Mouse (Mus musculus) C2C12 (cell line): ENCODE results near the gene Strip1. TPM values are rescaled to one million over a fixed set of nuclear protein-coding genes. Genes with fewer than 3 reads are reported as not detected.
A peak's percentile ranks its signal among the peaks of the same experiment; 100 is the strongest.

ENCODE experiments used
- H3K27me3 ChIP-seq: one replicate; pipeline ENCODE4 v1.6.1; 2011; ENCODE audit not compliant: control insufficient read depth, insufficient read depth, insufficient read length
- H3K36me3 ChIP-seq: one replicate; pipeline ENCODE4 v1.6.1; 2011; ENCODE audit not compliant: control insufficient read depth, insufficient read depth
- H3K4me3 ChIP-seq: one replicate; pipeline ENCODE4 v1.5.1; 2011; ENCODE audit warnings: mild to moderate bottlenecking, control low read depth; ENCODE audit not compliant: poor library complexity, insufficient read depth, severe bottlenecking
- H3K79me2 ChIP-seq: one replicate; pipeline ENCODE4 v1.6.1; 2011; ENCODE audit not compliant: control insufficient read depth, insufficient read depth
- H3K79me3 ChIP-seq: one replicate; pipeline ENCODE4 v1.6.1; 2011; ENCODE audit warnings: low read depth, control low read depth
- H3ac ChIP-seq: one replicate; pipeline ENCODE3; 2011; ENCODE audit warnings: low read depth; ENCODE audit not compliant: control insufficient read depth, insufficient read length
- CEBPB ChIP-seq: IDR thresholded peaks from one replicate; pipeline ENCODE4 v1.6.1; 2011; ENCODE audit warnings: low read depth, mild to moderate bottlenecking, control low read depth, moderate library complexity
- CTCF ChIP-seq: IDR thresholded peaks from one replicate; pipeline ENCODE4 v1.5.1; 2011; ENCODE audit not compliant: control insufficient read depth, insufficient read depth, insufficient read length
- FOSL1 ChIP-seq: IDR thresholded peaks from one replicate; pipeline ENCODE4 v1.8.0; 2011; ENCODE audit warnings: mild to moderate bottlenecking, low read length; ENCODE audit not compliant: poor library complexity, insufficient read depth, severe bottlenecking
- MAX ChIP-seq: IDR thresholded peaks from one replicate; pipeline ENCODE4 v1.6.1; 2011; ENCODE audit warnings: mild to moderate bottlenecking, control low read depth
- MYOD1 ChIP-seq: IDR thresholded peaks from one replicate; pipeline ENCODE4 v1.6.1; 2011; ENCODE audit warnings: low read depth; ENCODE audit not compliant: control insufficient read depth, insufficient read length
- MYOG ChIP-seq: IDR thresholded peaks from one replicate; pipeline ENCODE4 v1.6.1; 2011; ENCODE audit not compliant: control insufficient read depth, insufficient read length; ENCODE audit errors: extremely low read depth
- USF1 ChIP-seq: IDR thresholded peaks from one replicate; pipeline ENCODE4 v1.6.1; 2011; ENCODE audit warnings: low read depth, mild to moderate bottlenecking, control low read depth, moderate library complexity
- polyA plus RNA-seq: library from polyadenylated mRNA; unstranded; fragments of >200 nt; fragmentation: generic; extraction: Trizol; gene quantifications from one replicate; pipeline ENCODE4 v1.2.1, GENCODE M21; 2012; ENCODE audit warnings: missing spikeins

The Strip1 gene
- polyA plus RNA-seq, 1 experiment = 35.2 TPM

GRCm38 (mm10) chr3:107577810-107578390 is 53.6 kb downstream of the Strip1 start:
- Histone ChIP-seq H3K79me3 (no peaks in the 10 kb centered on the region), H3K4me3 (no peak overlapping the region), H3ac (no peak overlapping the region), H3K36me3 (no peaks in the 10 kb centered on the region), H3K27me3 (peaks cover 27% of the 10 kb centered on the region), H3K79me2 (no peaks in the 10 kb centered on the region)
- TF ChIP-seq CEBPB = no peak
- no peak for TF ChIP-seq USF1

- Histone ChIP-seq H3K79me2 (no peaks in the 10 kb centered on the region), H3K79me3 (no peaks in the 10 kb centered on the region), H3K36me3 (no peaks in the 10 kb centered on the region), H3K4me3 (no peak overlapping the region), H3ac (no peak overlapping the region), H3K27me3 (peaks cover 17% of the 10 kb centered on the region)
- TF ChIP-seq USF1 = no peak
- no peak for TF ChIP-seq MAX
- no peak for TF ChIP-seq CEBPB
- no peak for TF ChIP-seq MYOG
- TF ChIP-seq MYOD1 = no peak
- TF ChIP-seq FOSL1 = no peak
- TF ChIP-seq CTCF = no peak
These were observed 54.7 kb downstream of the Strip1 start for GRCm38 (mm10) chr3:107576807-107577206.

GRCm38 (mm10) chr3:107571205-107571604 is 60.3 kb downstream of the Strip1 start:
- H3K27me3 ChIP-seq = peaks cover 11% of the 10 kb centered on the region
- no peaks in the 10 kb centered on the region for H3K79me3 ChIP-seq
- H3K79me2 ChIP-seq = no peaks in the 10 kb centered on the region
- H3K4me3 ChIP-seq = no peak overlapping the region
- no peak for TF ChIP-seq MAX
- no peak for TF ChIP-seq FOSL1
- TF ChIP-seq USF1 = no peak
- no peak for TF ChIP-seq CTCF
- no peak for TF ChIP-seq MYOG
- TF ChIP-seq MYOD1 = no peak
- H3K36me3 ChIP-seq = no peaks in the 10 kb centered on the region
- H3ac ChIP-seq = no peak overlapping the region

- Histone ChIP-seq H3K36me3 (no peaks in the 10 kb centered on the region), H3K79me3 (no peaks in the 10 kb centered on the region), H3K4me3 (no peak overlapping the region), H3ac (no peak overlapping the region), H3K79me2 (no peaks in the 10 kb centered on the region), H3K27me3 (peaks cover 17% of the 10 kb centered on the region)
- no peak for TF ChIP-seq USF1
These were observed 62.8 kb downstream of the Strip1 start for GRCm38 (mm10) chr3:107568721-107569120.

GRCm38 (mm10) chr3:107567766-107568165 is 63.7 kb downstream of the Strip1 start:
- no peaks in the 10 kb centered on the region for H3K79me3 ChIP-seq
- TF ChIP-seq MAX = no peak
- no peak for TF ChIP-seq CTCF
- peak; percentile 7 for TF ChIP-seq USF1
- H3K4me3 ChIP-seq = no peak overlapping the region
- no peaks in the 10 kb centered on the region for H3K79me2 ChIP-seq
- no peaks in the 10 kb centered on the region for H3K36me3 ChIP-seq
- peaks cover 17% of the 10 kb centered on the region for H3K27me3 ChIP-seq
- H3ac ChIP-seq = no peak overlapping the region

- H3K27me3 ChIP-seq = peaks cover 16% of the 10 kb centered on the region
- no peak for TF ChIP-seq USF1
- no peak for TF ChIP-seq MYOD1
These were observed 66.2 kb downstream of the Strip1 start for GRCm38 (mm10) chr3:107565331-107565730.

GRCm38 (mm10) chr3:107563880-107564279 is 67.6 kb downstream of the Strip1 start:
- H3K36me3 ChIP-seq = no peaks in the 10 kb centered on the region
- H3K79me3 ChIP-seq = no peaks in the 10 kb centered on the region
- H3K4me3 ChIP-seq = no peak overlapping the region
- TF ChIP-seq MYOD1 (no peak), CEBPB (no peak), MAX (no peak), CTCF (no peak), USF1 (no peak), FOSL1 (no peak), MYOG (no peak)
- no peak overlapping the region for H3ac ChIP-seq
- peaks cover 9% of the 10 kb centered on the region for H3K27me3 ChIP-seq
- H3K79me2 ChIP-seq = no peaks in the 10 kb centered on the region

More at GRCm38 (mm10) chr3:107565331-107565730, 66.2 kb downstream of the Strip1 start:
- Histone ChIP-seq H3K36me3 (no peaks in the 10 kb centered on the region), H3K79me3 (no peaks in the 10 kb centered on the region), H3ac (no peak overlapping the region), H3K79me2 (no peaks in the 10 kb centered on the region), H3K4me3 (no peak overlapping the region)
